Mouse (Mus musculus) embryonic fibroblast, embryonic 13.5 days (primary cell): Measurements from ENCODE around the gene Arfip2.

Experiments used
- CTCF ChIP-seq: IDR thresholded peaks from 2 replicates; pipeline ENCODE4 v1.5.1; 2011; ENCODE audit warnings: mild to moderate bottlenecking, control low read depth, low read length, moderate library complexity, borderline replicate concordance; ENCODE audit not compliant: insufficient read depth
- POLR2A ChIP-seq: IDR thresholded peaks from 2 replicates; pipeline ENCODE4 v1.6.1; 2011; ENCODE audit warnings: low read depth, mild to moderate bottlenecking, control low read depth, low read length, moderate library complexity

DNA sequence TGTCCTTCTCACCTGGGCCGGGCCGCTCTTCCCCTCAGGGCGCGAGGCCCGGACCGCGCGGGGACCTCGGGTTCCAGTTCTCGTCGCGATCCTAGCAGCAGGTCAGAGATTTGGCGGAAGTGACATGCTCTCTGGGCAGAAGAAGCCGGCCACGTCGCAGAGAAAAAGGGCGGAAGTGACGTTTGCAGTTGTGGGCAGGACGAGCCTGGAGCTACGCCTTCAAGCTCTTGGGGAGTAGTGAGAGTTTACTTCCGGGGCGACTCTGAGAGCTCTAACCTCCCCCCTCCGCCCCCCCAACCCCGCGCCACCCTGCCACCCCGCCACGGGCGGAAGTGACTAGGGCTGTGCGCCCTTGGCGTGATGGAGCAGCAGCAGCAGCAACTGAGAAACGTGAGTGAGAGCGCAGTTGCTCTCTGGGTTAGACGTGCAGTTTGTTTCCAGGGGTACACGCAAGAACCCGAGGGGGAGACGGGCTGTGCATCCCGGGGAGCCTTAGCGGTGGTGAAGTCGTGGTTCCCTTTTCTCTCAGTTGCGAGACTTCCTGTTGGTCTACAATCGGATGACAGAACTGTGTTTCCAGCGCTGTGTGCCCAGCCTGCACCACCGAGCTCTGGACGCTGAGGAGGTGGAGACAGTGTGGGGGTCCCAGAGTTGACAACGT is at the start of gene Arfip2, which contains the start of gene Gm45799:
- TF ChIP-seq POLR2A (peak; percentile 93), CTCF (no peak)
